Mouse (Mus musculus) olfactory bulb, adult 2 months (tissue): Measurements from ENCODE around the gene Rnf19b. TPM values are rescaled to one million over a fixed set of nuclear protein-coding genes. Genes with fewer than 3 reads are reported as not detected.

Experiments
- H3K27ac ChIP-seq: fragments of 200-500 bp; 2 replicates; pipeline ENCODE4 v1.5.1; 2012; ENCODE audit warnings: low read depth, low read length; ENCODE audit not compliant: insufficient read depth
- H3K4me1 ChIP-seq: fragments of 200-500 bp; 2 replicates; pipeline ENCODE4 v1.6.1; 2012; ENCODE audit warnings: low read length; ENCODE audit not compliant: control insufficient read depth, insufficient read depth
- H3K4me3 ChIP-seq: fragments of 200-500 bp; 2 replicates; pipeline ENCODE4 v1.5.1; 2012; ENCODE audit warnings: mild to moderate bottlenecking, low read depth, low read length, moderate library complexity; ENCODE audit not compliant: insufficient read depth
- CTCF ChIP-seq: fragments of 200-500 bp; IDR thresholded peaks from 2 replicates; pipeline ENCODE4 v1.5.1; 2012; ENCODE audit warnings: low read depth, mild to moderate bottlenecking, low read length, moderate library complexity; ENCODE audit not compliant: insufficient read depth
- POLR2A ChIP-seq: fragments of 200-500 bp; IDR thresholded peaks from 2 replicates; pipeline ENCODE4 v1.6.1; 2012; ENCODE audit warnings: mild to moderate bottlenecking, low read depth, low read length, moderate library complexity; ENCODE audit not compliant: insufficient read depth
- WGBS: fragments of 180-500 bp; shearing (Covaris S2); methylation state at CpG from one replicate; pipeline ENCODE4 v1.1.7; 2018; 5-methylcytosine and 5-hydroxymethylcytosine counted together
- polyA plus RNA-seq: library from polyadenylated mRNA; stranded (reverse); fragments of >200 nt; gene quantifications from 2 replicates; pipeline ENCODE4 v1.2.4, GENCODE M21; 2012; ENCODE audit warnings: low replicate concordance; ENCODE audit not compliant: missing spikeins, insufficient read depth, insufficient read length

Gene Rnf19b
- polyA plus RNA-seq = not detected in 2 replicates

GRCm38 (mm10) chr4:129058207-129059092 is at the start of gene Rnf19b:
Rnf19b (plus strand) TSS chr4:129058271.
- peak within 1 kb of the TSS; percentile 61 for H3K27ac ChIP-seq
- under 1% methylated on average over 76 of the region's 107 CpGs for WGBS
- 0 out of 2 replicates have a peak, but pooled peaks cover 3% of the 10 kb centered on the region for H3K4me1 ChIP-seq
- no peak for TF ChIP-seq CTCF
- no peak for TF ChIP-seq POLR2A
- peak within 1 kb of the TSS; percentile 90 for H3K4me3 ChIP-seq

- 92% methylated on average over 3 of the region's 3 CpGs for WGBS
- TF ChIP-seq POLR2A (no peak), CTCF (no peak)
- H3K4me1 ChIP-seq = 0 out of 2 replicates have a peak, but pooled peaks cover 2% of the 10 kb centered on the region
- no peak overlapping the region for H3K4me3 ChIP-seq
- no peak overlapping the region for H3K27ac ChIP-seq
Measured at GRCm38 (mm10) chr4:129008672-129009071, 49.4 kb upstream of the Rnf19b start.

GRCm38 (mm10) chr4:129009521-129009920 is 48.5 kb upstream of the Rnf19b start:
- 0 out of 2 replicates have a peak, but pooled peaks cover 2% of the 10 kb centered on the region for H3K4me1 ChIP-seq
- TF ChIP-seq CTCF = no peak
- no peak for TF ChIP-seq POLR2A
- no peak overlapping the region for H3K27ac ChIP-seq
- H3K4me3 ChIP-seq = no peak overlapping the region
- 82% methylated on average over 5 of the region's 5 CpGs for WGBS

- H3K27ac ChIP-seq = no peak overlapping the region
Measured at GRCm38 (mm10) chr4:129011604-129012121, 46.4 kb upstream of the Rnf19b start.

GRCm38 (mm10) chr4:129013151-129013864 is 44.8 kb upstream of the Rnf19b start:
- H3K4me1 ChIP-seq = peaks cover 6% of the 10 kb centered on the region
- no peak overlapping the region for H3K27ac ChIP-seq
- H3K4me3 ChIP-seq = no peak overlapping the region
- TF ChIP-seq CTCF = no peak
- no peak for TF ChIP-seq POLR2A
- 88% methylated on average over 10 of the region's 10 CpGs for WGBS

More at GRCm38 (mm10) chr4:129011604-129012121, 46.4 kb upstream of the Rnf19b start:
- WGBS = 41% methylated on average over 15 of the region's 15 CpGs
- H3K4me3 ChIP-seq = no peak overlapping the region
- TF ChIP-seq POLR2A (no peak), CTCF (no peak)
- H3K4me1 ChIP-seq = 0 out of 2 replicates have a peak, but pooled peaks cover 2% of the 10 kb centered on the region

- Histone ChIP-seq H3K4me3 (no peak overlapping the region), H3K4me1 (peaks cover 17% of the 10 kb centered on the region), H3K27ac (no peak overlapping the region)
- no peak for TF ChIP-seq CTCF
- no peak for TF ChIP-seq POLR2A
- WGBS = 38% methylated on average over 4 of the region's 4 CpGs
Measured at GRCm38 (mm10) chr4:129016329-129016728, 41.7 kb upstream of the Rnf19b start.

- TF ChIP-seq CTCF (no peak), POLR2A (no peak)
- Histone ChIP-seq H3K27ac (no peak overlapping the region), H3K4me3 (no peak overlapping the region), H3K4me1 (peaks cover 17% of the 10 kb centered on the region)
- WGBS = 33% methylated on average over 10 of the region's 10 CpGs
Measured at GRCm38 (mm10) chr4:129017150-129017549, 40.9 kb upstream of the Rnf19b start.

- 81% methylated on average over 9 of the region's 9 CpGs for WGBS
- no peak overlapping the region for H3K4me3 ChIP-seq
- TF ChIP-seq POLR2A = no peak
- TF ChIP-seq CTCF = no peak
- H3K27ac ChIP-seq = no peak overlapping the region
- peaks cover 15% of the 10 kb centered on the region for H3K4me1 ChIP-seq
Measured at GRCm38 (mm10) chr4:129018788-129019435, 39.2 kb upstream of the Rnf19b start.
